Mouse (Mus musculus) adrenal gland, adult 2 months (tissue): ENCODE measurements around the gene Igsf3. TPM values are rescaled to one million over a fixed set of nuclear protein-coding genes. Genes with fewer than 3 reads are reported as not detected.

Source experiments
- DNase-seq: peaks from one replicate; pipeline ENCODE4 v3.0.0; 2021
- long read RNA-seq: library from polyadenylated mRNA; stranded (forward); transcript quantifications from one replicate; pipeline ENCODE4 v2.0.0, GENCODE M21; 2021
- polyA plus RNA-seq: library from polyadenylated mRNA; depleted of rRNA; stranded (reverse); fragments of >200 nt; gene quantifications from 2 replicates; pipeline ENCODE4 v1.2.3, GENCODE M21; 2012; rRNA removed
- total RNA-seq, 2 experiments: library from RNA; stranded (reverse); gene quantifications; 2 replicates each; pipeline ENCODE4 v1.2.3; 2021

Gene Igsf3
- total RNA-seq (1 to 10 TPM; 3.4 to 8.3 TPM), polyA plus RNA-seq (2.1 TPM in 2 replicates)
- long read RNA-seq, full-length matches to known transcripts, result 1 of 1 reads
- long read RNA-seq, partial matches to known transcripts, result 0 of 1 reads
- long read RNA-seq, other reads (novel, unspliced or antisense), result 0 of 1 reads

- DNase-seq, result peak; percentile 92
Observed at GRCm38 (mm10) chr3:101376538-101377247, at the start of gene Igsf3. TSS of gene Igsf3 (plus strand) at chr3:101377083.

GRCm38 (mm10) chr3:101327248-101327647 lies 49.6 kb upstream of the Igsf3 start:
- DNase-seq, result peak; percentile 8

- no peak for DNase-seq
Observed at GRCm38 (mm10) chr3:101328617-101329016, 48.3 kb upstream of the Igsf3 start.

- no peak for DNase-seq
Observed at GRCm38 (mm10) chr3:101343199-101343924, 33.5 kb upstream of the Igsf3 start.

GRCm38 (mm10) chr3:101344246-101344645 lies 32.6 kb upstream of the Igsf3 start:
- DNase-seq, result no peak

- no peak for DNase-seq
Observed at GRCm38 (mm10) chr3:101345299-101345698, 31.6 kb upstream of the Igsf3 start.

GRCm38 (mm10) chr3:101346806-101347205 lies 30.1 kb upstream of the Igsf3 start:
- no peak for DNase-seq

- DNase-seq, result no peak
Observed at GRCm38 (mm10) chr3:101348501-101349161, 28.3 kb upstream of the Igsf3 start.

GRCm38 (mm10) chr3:101349542-101350307 lies 27.2 kb upstream of the Igsf3 start:
- DNase-seq, result no peak

- no peak for DNase-seq
Observed at GRCm38 (mm10) chr3:101350406-101350805, 26.5 kb upstream of the Igsf3 start.

GRCm38 (mm10) chr3:101354490-101354889 lies 22.4 kb upstream of the Igsf3 start:
- DNase-seq, result peak; percentile 51

GRCm38 (mm10) chr3:101355702-101356101 lies 21.2 kb upstream of the Igsf3 start:
- no peak for DNase-seq

GRCm38 (mm10) chr3:101356583-101357553 lies 20.0 kb upstream of the Igsf3 start:
- DNase-seq, result no peak

- no peak for DNase-seq
Observed at GRCm38 (mm10) chr3:101360832-101361231, 16.1 kb upstream of the Igsf3 start.

- no peak for DNase-seq
Observed at GRCm38 (mm10) chr3:101362391-101362790, 14.5 kb upstream of the Igsf3 start.

GRCm38 (mm10) chr3:101363574-101363973 lies 13.3 kb upstream of the Igsf3 start:
- no peak for DNase-seq

- no peak for DNase-seq
Observed at GRCm38 (mm10) chr3:101365081-101365612, 11.7 kb upstream of the Igsf3 start.

GRCm38 (mm10) chr3:101365911-101366310 lies 11.0 kb upstream of the Igsf3 start:
- no peak for DNase-seq

- peak; percentile 23 for DNase-seq
Observed at GRCm38 (mm10) chr3:101367372-101367771, 9.5 kb upstream of the Igsf3 start.

GRCm38 (mm10) chr3:101369301-101369881 lies 7.5 kb upstream of the Igsf3 start:
- DNase-seq, result no peak
